ENCODE assay signal across 20 mouse cellular contexts in genomic region chr11:86468971-86469370, GRCm38 (mm10). TPM values are rescaled to one million over a fixed set of nuclear protein-coding genes. Genes with fewer than 3 reads are reported as not detected.
A peak's percentile ranks its signal among the peaks of the same experiment; 100 is the strongest.
DNase-seq lines count a peak whose midpoint lies in the region; TF ChIP-seq lines count a peak whose summit lies in the region.
"Had no signal": no experiment of that assay in that cellular context is flagged by ENCODE, and none has a peak within 500 bp of the region (broad histone marks: within the 10 kb centered on the region; RNA-seq: fewer than 3 reads in every experiment).

No protein-coding gene starts in this region.

- no peak for TF ChIP-seq EP300 in heart, adult 2 months (IDR thresholded peaks at IDR 0.05; ENCODE audit: insufficient read depth, low read depth, low read length)

- H3K9ac ChIP-seq in heart, adult 2 months (ENCODE audit: low read depth, low read length): no peak overlapping the region
- H3K9ac ChIP-seq: forebrain, embryonic 13.5 days; forebrain, postnatal 0 days; heart, embryonic 15.5 days had no signal

- H3K4me1 ChIP-seq in heart, embryonic 10.5 days: peaks cover 19% of the 10 kb centered on the region
- peaks cover 4% of the 10 kb centered on the region; the same call in 1 of the 2 replicates for H3K4me1 ChIP-seq in heart, adult 2 months (ENCODE audit: control insufficient read depth, insufficient read depth, low read length)

- peak overlapping the region; percentile 42; the same call in 1 of the 2 replicates for H3K27ac ChIP-seq in heart, embryonic 10.5 days
- no peak overlapping the region for H3K27ac ChIP-seq in heart, adult 2 months
- H3K27ac ChIP-seq: embryonic facial prominence, embryonic 10.5 days; forebrain, embryonic 13.5 days; heart, embryonic 15.5 days had no signal

- H3K36me3 ChIP-seq in heart, embryonic 10.5 days: no peaks in the 10 kb centered on the region
- H3K36me3 ChIP-seq in heart, adult 2 months (ENCODE audit: control insufficient read depth, insufficient read depth, low read length): no peaks in the 10 kb centered on the region
- H3K36me3 ChIP-seq: embryonic facial prominence, embryonic 10.5 days; heart, embryonic 15.5 days had no signal

- TF ChIP-seq POLR2A in heart, adult 2 months (IDR thresholded peaks at IDR 0.05; ENCODE audit: insufficient read depth, low read depth, low read length): no peak

- H3K4me3 ChIP-seq in heart, embryonic 10.5 days: no peak overlapping the region
- no peak overlapping the region for H3K4me3 ChIP-seq in heart, adult 2 months
- H3K4me3 ChIP-seq: embryonic facial prominence, embryonic 10.5 days; forebrain, embryonic 13.5 days; heart, embryonic 15.5 days had no signal

- H3K9me3 ChIP-seq in heart, embryonic 10.5 days: no peaks in the 10 kb centered on the region
- H3K9me3 ChIP-seq: embryonic facial prominence, embryonic 10.5 days; forebrain, embryonic 13.5 days; heart, embryonic 15.5 days had no signal

- no peaks in the 10 kb centered on the region for H3K27me3 ChIP-seq in heart, embryonic 10.5 days (ENCODE audit: insufficient read depth, poor library complexity, severe bottlenecking)
- no peaks in the 10 kb centered on the region for H3K27me3 ChIP-seq in heart, adult 2 months (ENCODE audit: control insufficient read depth, insufficient read depth, low read length)
- H3K27me3 ChIP-seq: CH12.LX; forebrain, embryonic 13.5 days; heart, embryonic 15.5 days; Patski had no signal

- intact Hi-C loops in heart, adult 2 months (cut with DNase I): no loop called here
- intact Hi-C loops in left cerebral cortex, postnatal 4 days (cut with DNase I): no loop called here

- DNase-seq in cerebellum, adult 8-10 months: peak; percentile 28
- DNase-seq in cerebellum, adult 9-11 months: no peak
- DNase-seq in heart, embryonic 10.5 days (ENCODE audit: low spot score): no peak
- no peak for DNase-seq in heart, adult 2 months
- DNase-seq in left cerebral cortex, postnatal 4 days: peak; percentile 47
- DNase-seq in left cerebral cortex, adult 9 months (ENCODE audit: low spot score in 2 of 2): no peak
- peak; percentile 25 to 46 for DNase-seq in cerebellum, postnatal 36 days
- no peak for DNase-seq in lung, postnatal 14 days
- DNase-seq: adrenal gland, postnatal 25 days; gastrocnemius, postnatal 36 days; heart, adult 18-20 months; heart, postnatal 14 days; kidney, adult 18-20 months; kidney, postnatal 10 days had no signal

- whole genome bisulfite sequencing in heart, embryonic 10.5 days: 62% methylated on average over 4 of the region's 4 CpGs
- WGBS in heart, adult 2 months: 58% methylated on average over 4 of the region's 4 CpGs

- no peak for TF ChIP-seq CTCF in heart, adult 2 months (IDR thresholded peaks at IDR 0.05)

- no peaks in the 10 kb centered on the region for H3K79me2 ChIP-seq in heart, adult 2 months (replicated peaks; ENCODE audit: control insufficient read depth, insufficient read depth, low read length)

RNA-seq across cellular contexts. Expression of gene Rnft1, which starts 15.5 kb away (rescaled TPM):
- polyA plus RNA-seq in heart, embryonic 10.5 days (2016; fragmentation: Nextera tagmentation; extraction: Ambion mirVana): 37.6 and 43.2 TPM in 2 replicates
- 10 to 100 TPM; 26.2 to 35.0 TPM for total RNA-seq in heart, adult 2 months (2021)
- polyA plus RNA-seq in heart, adult 2 months (2012; rRNA removed): 6.8 and 14.3 TPM in 2 replicates
- total RNA-seq in left cerebral cortex, postnatal 4 days (2021): 10 to 100 TPM; 17.2 to 21.6 TPM

Comparison
In these comparisons a context has a peak if more than half of its experiments do, and no peak if none do; other contexts are left out.
1. DNase-seq: peak in cerebellum, adult 8-10 months (single experiment), left cerebral cortex, postnatal 4 days (single experiment) and cerebellum, postnatal 36 days (2 of 2); none in cerebellum, adult 9-11 months (single experiment), heart, embryonic 10.5 days (single experiment), heart, adult 2 months (0 of 2), left cerebral cortex, adult 9 months (0 of 2) and lung, postnatal 14 days (single experiment).